Mouse (Mus musculus): Measurements from ENCODE around the gene Map2k7.

DNA sequence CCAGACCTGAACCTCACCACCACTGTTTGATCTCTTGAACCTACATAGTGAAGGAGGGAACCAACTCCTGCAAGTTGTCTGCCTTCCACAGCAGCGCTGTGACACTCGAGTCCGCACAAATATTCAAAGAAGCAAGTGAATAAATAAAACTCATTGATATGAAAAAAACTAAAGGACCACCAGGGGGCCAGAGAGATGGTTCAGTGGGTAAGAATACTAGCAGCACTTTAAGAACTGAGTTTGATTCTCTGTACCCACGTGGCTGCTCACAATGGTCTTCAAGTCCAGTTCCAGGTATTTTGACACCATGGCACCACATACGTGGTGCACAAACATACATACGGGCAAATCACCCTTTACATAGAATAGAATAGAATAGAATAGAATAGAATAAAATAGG, 27.4 kb upstream of the Map2k7 start:
- TF ChIP-seq NELFE (IDR thresholded peaks at IDR 0.05; ENCODE audit: low read depth, low read length) (no peak), RAD21 (IDR thresholded peaks at IDR 0.05; ENCODE audit: low read depth, low read length) (peak; percentile 3; the same call in 1 of the 2 replicates), CTCF (IDR thresholded peaks at IDR 0.05 in 2 of 3, conservative IDR thresholded peaks at IDR 0.05 in 1 of 3; ENCODE audit: control insufficient read depth in 1 of 3, insufficient read depth in 1 of 3, low read depth in 2 of 3, low read length in 3 of 3, poor library complexity in 1 of 3, severe bottlenecking in 1 of 3) (peak in 2 of 3 experiments; percentile 7 to 30; a peak in 2 of 6 replicates), ZNF384 (IDR thresholded peaks at IDR 0.05; ENCODE audit: low read depth, low read length) (no peak), USF2 (IDR thresholded peaks at IDR 0.05; ENCODE audit: borderline replicate concordance in 1 of 2, insufficient read depth in 1 of 2, low read depth in 1 of 2, low read length in 2 of 2) (no peak), POLR2A (IDR thresholded peaks at IDR 0.05; ENCODE audit: control insufficient read depth in 1 of 2, insufficient read depth in 1 of 2, low read depth in 1 of 2, low read length in 2 of 2, poor library complexity in 1 of 2) (no peak), MAFK (IDR thresholded peaks at IDR 0.05; ENCODE audit: borderline replicate concordance, low read depth, low read length) (no peak), MAX (IDR thresholded peaks at IDR 0.05; ENCODE audit: low read length) (no peak), TCF12 (IDR thresholded peaks at IDR 0.05; ENCODE audit: low read depth, low read length) (no peak)
